In genomic region chr6:142191962-142192361, GRCm38 (mm10) we compare ENCODE assay signal across 21 mouse cellular contexts. TPM values are rescaled to one million over a fixed set of nuclear protein-coding genes. Genes with fewer than 3 reads are reported as not detected.
A peak's percentile ranks its signal among the peaks of the same experiment; 100 is the strongest.
DNase-seq lines count a peak whose midpoint lies in the region; ATAC-seq and TF ChIP-seq lines count a peak whose summit lies in the region.
"Had no signal": no experiment of that assay in that cellular context is flagged by ENCODE, and none has a peak within 500 bp of the region (broad histone marks: within the 10 kb centered on the region; RNA-seq: fewer than 3 reads in every experiment).

No protein-coding gene starts in this region.

- intact Hi-C loops in heart, postnatal 36 days (cut with DNase I): no loop called here

- H3K4me3 ChIP-seq in kidney, postnatal 0 days (replicated peaks; ENCODE audit: low read depth, low read length): no peak overlapping the region
- H3K4me3 ChIP-seq in kidney, embryonic 16.5 days (ENCODE audit: low read length): no peak overlapping the region
- H3K4me3 ChIP-seq: embryonic facial prominence, embryonic 12.5 days; forebrain, embryonic 13.5 days; heart, embryonic 12.5 days; hindbrain, embryonic 15.5 days had no signal

- in situ Hi-C loops in Patski (cut with MboI; ENCODE audit: low pct_unique_long_range_greater_than_20kb): loop anchor here (5.0 to 25.0 kb wide), 4 partner anchors 147 to 705 kb away; no protein-coding TSS in a partner anchor

- no peaks in the 10 kb centered on the region for H3K36me3 ChIP-seq in kidney, postnatal 0 days (ENCODE audit: insufficient read depth, low read length)
- H3K36me3 ChIP-seq in kidney, embryonic 16.5 days (ENCODE audit: insufficient read depth, low read length): no peaks in the 10 kb centered on the region
- H3K36me3 ChIP-seq: embryonic facial prominence, embryonic 12.5 days; G1E; heart, embryonic 12.5 days; hindbrain, embryonic 15.5 days had no signal

- 75% methylated on average over 1 of the region's 1 CpGs for WGBS in kidney, postnatal 0 days
- 70% methylated on average over 1 of the region's 1 CpGs for WGBS in kidney, embryonic 16.5 days

- no peak overlapping the region for H3K27ac ChIP-seq in kidney, postnatal 0 days
- no peak overlapping the region for H3K27ac ChIP-seq in kidney, embryonic 16.5 days (ENCODE audit: low read length)
- H3K27ac ChIP-seq: embryonic facial prominence, embryonic 12.5 days; forebrain, embryonic 13.5 days; hindbrain, embryonic 15.5 days had no signal

- CTCF ChIA-PET in Patski (lab: Charles Lee): interaction anchor here (1.4 kb wide), 1 partner anchor 9 kb away, joined by 3 read pairs; no protein-coding TSS in a partner anchor

- no peak overlapping the region for H3K9ac ChIP-seq in kidney, postnatal 0 days (ENCODE audit: low read depth, low read length)
- no peak overlapping the region for H3K9ac ChIP-seq in kidney, embryonic 16.5 days (replicated peaks; ENCODE audit: low read length)
- H3K9ac ChIP-seq: embryonic facial prominence, embryonic 12.5 days; forebrain, embryonic 13.5 days; forebrain, postnatal 0 days; heart, embryonic 12.5 days; hindbrain, embryonic 15.5 days had no signal

- no peaks in the 10 kb centered on the region for H3K9me3 ChIP-seq in kidney, postnatal 0 days (replicated peaks; ENCODE audit: low read length)
- H3K9me3 ChIP-seq in kidney, embryonic 16.5 days (ENCODE audit: low read length): no peaks in the 10 kb centered on the region
- H3K9me3 ChIP-seq: embryonic facial prominence, embryonic 12.5 days; forebrain, embryonic 13.5 days; G1E; hindbrain, embryonic 15.5 days had no signal

- POLR2A ChIA-PET in Patski (lab: Charles Lee): interaction anchor here (0.6 kb wide), 1 partner anchor 155 kb away, joined by 5 read pairs; no protein-coding TSS in a partner anchor

- no peaks in the 10 kb centered on the region for H3K4me1 ChIP-seq in kidney, postnatal 0 days (replicated peaks; ENCODE audit: insufficient read depth, low read length)
- no peaks in the 10 kb centered on the region for H3K4me1 ChIP-seq in kidney, embryonic 16.5 days (ENCODE audit: insufficient read depth, low read length)
- H3K4me1 ChIP-seq: embryonic facial prominence, embryonic 12.5 days; forebrain, embryonic 13.5 days; heart, embryonic 12.5 days; hindbrain, embryonic 15.5 days had no signal

- no peak overlapping the region for H3K4me2 ChIP-seq in kidney, postnatal 0 days (ENCODE audit: low read length)
- H3K4me2 ChIP-seq in kidney, embryonic 16.5 days (replicated peaks; ENCODE audit: low read depth, low read length): no peak overlapping the region
- H3K4me2 ChIP-seq: embryonic facial prominence, embryonic 12.5 days; forebrain, embryonic 13.5 days; heart, embryonic 12.5 days; hindbrain, embryonic 15.5 days had no signal

- peak; percentile 71 for DNase-seq in heart, adult 11 months
- DNase-seq in heart, postnatal 36 days: no peak
- no peak for DNase-seq in kidney, postnatal 0 days (ENCODE audit: low spot score)
- DNase-seq in Patski (ENCODE audit: low read depth, low spot score): peak; percentile 82
- DNase-seq: adrenal gland, adult 8-10 months; cerebellum, adult 11 months; cerebellum, adult 8-10 months; cerebellum, postnatal 14 days; embryo, embryonic 11 days; forebrain, postnatal 0 days; gastrocnemius, postnatal 14 days had no signal

- no peak for TF ChIP-seq CTCF in kidney, postnatal 0 days (IDR thresholded peaks at IDR 0.05; ENCODE audit: low read depth)
- no peak for TF ChIP-seq CTCF in Patski (IDR thresholded peaks at IDR 0.05)

- peak; percentile 61; the same call in 1 of the 2 replicates for ATAC-seq in kidney, postnatal 0 days (replicated peaks; ENCODE audit: low FRiP score, low read depth)
- no peak for ATAC-seq in kidney, embryonic 16.5 days (ENCODE audit: low FRiP score, low TSS enrichment)
- ATAC-seq in Patski: peak; percentile 95
- no peak for ATAC-seq in CD4-positive, CD25-positive, alpha-beta regulatory T cell, adult 4 months
- ATAC-seq: forebrain, embryonic 13.5 days; forebrain, postnatal 0 days had no signal

- H3K27me3 ChIP-seq in kidney, postnatal 0 days (ENCODE audit: insufficient read depth, low read length): no peaks in the 10 kb centered on the region
- no peaks in the 10 kb centered on the region for H3K27me3 ChIP-seq in kidney, embryonic 16.5 days (ENCODE audit: insufficient read depth, low read length)
- no peaks in the 10 kb centered on the region for H3K27me3 ChIP-seq in Patski
- H3K27me3 ChIP-seq: embryonic facial prominence, embryonic 12.5 days; forebrain, embryonic 13.5 days; heart, embryonic 12.5 days; hindbrain, embryonic 15.5 days had no signal

RNA-seq across cellular contexts. Expression of gene Slco1a6, which starts 16.4 kb away (rescaled TPM):
- total RNA-seq in heart, postnatal 36 days (2021): not detected
- polyA plus RNA-seq in kidney, postnatal 0 days (2015; fragmentation: Nextera tagmentation; extraction: Ambion mirVana): 36.5 and 36.9 TPM in 2 replicates
- polyA plus RNA-seq in kidney, embryonic 16.5 days (2015; fragmentation: Nextera tagmentation; extraction: Ambion mirVana): 6.9 and 7.0 TPM in 2 replicates
- polyA plus RNA-seq in Patski (2021): 25.1 TPM
- 1 to 10 TPM in 1 of 2 experiments, not detected in 1; 2.3 TPM for polyA plus RNA-seq in CD4-positive, CD25-positive, alpha-beta regulatory T cell, adult 4 months (2017; shearing (Covaris generic))
- total RNA-seq: common myeloid progenitor, adult 5-6 weeks; forebrain, postnatal 0 days; gastrocnemius, postnatal 14 days; heart, adult 8-10 months; heart, postnatal 25 days had no signal
- polyA plus RNA-seq: embryonic facial prominence, embryonic 12.5 days; forebrain, embryonic 13.5 days; forebrain, postnatal 0 days; G1E had no signal

Comparison
In these comparisons a context has a peak if more than half of its experiments do, and no peak if none do; other contexts are left out.
1. DNase-seq: peak in heart, adult 11 months (single experiment) and Patski (single experiment); none in heart, postnatal 36 days (0 of 2) and kidney, postnatal 0 days (single experiment).
2. ATAC-seq: peak in kidney, postnatal 0 days (single experiment) and Patski (single experiment); none in kidney, embryonic 16.5 days (single experiment) and CD4-positive, CD25-positive, alpha-beta regulatory T cell, adult 4 months (single experiment).